Mouse (Mus musculus) liver, embryonic 16.5 days (tissue): ENCODE results near the gene Sycp2. TPM values are rescaled to one million over a fixed set of nuclear protein-coding genes. Genes with fewer than 3 reads are reported as not detected.

Experiments used
- ATAC-seq: fragments of 200-750 bp; cut with Nextera tagmentation; 2 replicates; pipeline ENCODE4 v1.8.0; 2017; ENCODE audit warnings: low read depth, mild to moderate bottlenecking, moderate number of reproducible peaks, moderate library complexity
- H3K27ac ChIP-seq: fragments of 300-500 bp; sonication (generic); 2 replicates; pipeline ENCODE4 v1.5.1; 2014; ENCODE audit warnings: mild to moderate bottlenecking, low read length
- H3K27me3 ChIP-seq: fragments of 300-500 bp; sonication (generic); 2 replicates; pipeline ENCODE4 v1.6.1; 2014; ENCODE audit warnings: low read depth, low read length, mixed read lengths; ENCODE audit not compliant: control insufficient read depth, insufficient read depth
- H3K36me3 ChIP-seq: fragments of 300-500 bp; sonication (generic); 2 replicates; pipeline ENCODE4 v1.6.1; 2014; ENCODE audit warnings: mild to moderate bottlenecking; ENCODE audit not compliant: control insufficient read depth, insufficient read depth
- H3K4me1 ChIP-seq: fragments of 300-500 bp; sonication (generic); 2 replicates; pipeline ENCODE4 v1.6.1; 2014; ENCODE audit warnings: low read depth, low read length, mixed read lengths; ENCODE audit not compliant: control insufficient read depth
- H3K4me2 ChIP-seq: fragments of 300-500 bp; sonication (generic); 2 replicates; pipeline ENCODE4 v1.6.1; 2014; ENCODE audit warnings: low read depth, low read length, mixed read lengths
- H3K4me3 ChIP-seq: fragments of 300-500 bp; sonication (generic); 2 replicates; pipeline ENCODE4 v1.5.1; 2014; ENCODE audit warnings: low read depth, mild to moderate bottlenecking, low read length
- H3K9ac ChIP-seq: fragments of 300-500 bp; sonication (generic); 2 replicates; pipeline ENCODE4 v1.6.1; 2014; ENCODE audit warnings: low read depth, low read length
- H3K9me3 ChIP-seq: fragments of 300-500 bp; sonication (generic); replicated peaks from 2 replicates; pipeline ENCODE4 v1.6.1; 2016; ENCODE audit warnings: low read length; ENCODE audit not compliant: control insufficient read depth
- WGBS: fragments of 180-500 bp; shearing (Covaris S2); extraction: QIAGEN DNeasy Blood & Tissue Kit; methylation state at CpG from one replicate; pipeline ENCODE4 v1.1.7; 2014; ENCODE audit not compliant: insufficient replicate concordance; 5-methylcytosine and 5-hydroxymethylcytosine counted together
- polyA plus RNA-seq: library from polyadenylated mRNA; unstranded; fragments of >200 nt; fragmentation: Nextera tagmentation; extraction: Ambion mirVana; gene quantifications from 2 replicates; pipeline ENCODE4 v1.2.1, GENCODE M21; 2015

Sycp2 gene
- polyA plus RNA-seq, 1 experiment from 2014 or later, result 0.02 TPM

GRCm38 (mm10) chr2:178416427-178416826 is 8.9 kb upstream of the Sycp2 start:
- Histone ChIP-seq H3K27ac (no peak overlapping the region), H3K36me3 (no peaks in the 10 kb centered on the region), H3K9ac (no peak overlapping the region), H3K4me3 (no peak overlapping the region), H3K4me2 (peak overlapping the region; percentile 24), H3K9me3 (no peaks in the 10 kb centered on the region), H3K27me3 (peaks cover 27% of the 10 kb centered on the region), H3K4me1 (no peaks in the 10 kb centered on the region; the same call in 1 of the 2 replicates)
- ATAC-seq, result peak; percentile 35; the same call in 1 of the 2 replicates
- 20% methylated on average over 13 of the region's 13 CpGs for WGBS

GRCm38 (mm10) chr2:178415150-178415448 is 7.6 kb upstream of the Sycp2 start:
- no peaks in the 10 kb centered on the region for H3K36me3 ChIP-seq
- no peak overlapping the region for H3K27ac ChIP-seq
- 34% methylated on average over 3 of the region's 3 CpGs for WGBS
- H3K27me3 ChIP-seq, result peaks cover 27% of the 10 kb centered on the region
- H3K9me3 ChIP-seq, result no peaks in the 10 kb centered on the region
- peak overlapping the region; percentile 61; the same call in 1 of the 2 replicates for H3K4me3 ChIP-seq
- no peak overlapping the region for H3K9ac ChIP-seq
- peak overlapping the region; percentile 68 for H3K4me2 ChIP-seq
- no peaks in the 10 kb centered on the region; the same call in 1 of the 2 replicates for H3K4me1 ChIP-seq
- ATAC-seq, result no peak

GRCm38 (mm10) chr2:178414261-178415149 is 7.0 kb upstream of the Sycp2 start, which contains the start of the genes Ppp1r3d and Fam217b:
Gene Ppp1r3d, minus strand, starts transcription at chr2:178414472.
Gene Fam217b, plus strand, starts transcription at chr2:178414524.
- Histone ChIP-seq H3K9me3 (no peaks in the 10 kb centered on the region), H3K27ac (no peak within 1 kb of the TSS; the same call in 1 of the 2 replicates), H3K4me2 (peak within 1 kb of the TSS; percentile 68), H3K4me3 (peak within 1 kb of the TSS; percentile 61), H3K27me3 (peaks cover 27% of the 10 kb centered on the region), H3K9ac (peak within 1 kb of the TSS; percentile 24; the same call in 1 of the 2 replicates), H3K4me1 (no peaks in the 10 kb centered on the region; the same call in 1 of the 2 replicates), H3K36me3 (no peaks in the 10 kb centered on the region)
- peak; percentile 48 for ATAC-seq
- WGBS, result under 1% methylated on average over 71 of the region's 74 CpGs

GRCm38 (mm10) chr2:178413481-178414260 is 6.2 kb upstream of the Sycp2 start:
- peak overlapping the region; percentile 68 for H3K4me2 ChIP-seq
- H3K9ac ChIP-seq, result peak overlapping the region; percentile 24; the same call in 1 of the 2 replicates
- peak overlapping the region; percentile 61 for H3K4me3 ChIP-seq
- ATAC-seq, result no peak
- no peak overlapping the region for H3K27ac ChIP-seq
- H3K27me3 ChIP-seq, result peaks cover 27% of the 10 kb centered on the region
- no peaks in the 10 kb centered on the region; the same call in 1 of the 2 replicates for H3K4me1 ChIP-seq
- WGBS, result 18% methylated on average over 75 of the region's 75 CpGs
- no peaks in the 10 kb centered on the region for H3K36me3 ChIP-seq
- H3K9me3 ChIP-seq, result no peaks in the 10 kb centered on the region

- 63% methylated on average over 13 of the region's 13 CpGs for WGBS
- Histone ChIP-seq H3K9ac (no peak overlapping the region), H3K4me2 (peak overlapping the region; percentile 68; the same call in 1 of the 2 replicates), H3K27ac (no peak overlapping the region), H3K4me3 (no peak overlapping the region), H3K4me1 (no peaks in the 10 kb centered on the region; the same call in 1 of the 2 replicates), H3K36me3 (no peaks in the 10 kb centered on the region), H3K9me3 (no peaks in the 10 kb centered on the region), H3K27me3 (peaks cover 27% of the 10 kb centered on the region)
- ATAC-seq, result no peak
Measured at GRCm38 (mm10) chr2:178413081-178413480, 5.6 kb upstream of the Sycp2 start.

GRCm38 (mm10) chr2:178412598-178412997 is 5.1 kb upstream of the Sycp2 start:
- H3K27me3 ChIP-seq, result peaks cover 27% of the 10 kb centered on the region
- no peak overlapping the region for H3K4me3 ChIP-seq
- ATAC-seq, result no peak
- H3K36me3 ChIP-seq, result no peaks in the 10 kb centered on the region
- no peaks in the 10 kb centered on the region for H3K9me3 ChIP-seq
- no peak overlapping the region for H3K27ac ChIP-seq
- no peak overlapping the region for H3K9ac ChIP-seq
- WGBS, result 45% methylated on average over 6 of the region's 6 CpGs
- H3K4me2 ChIP-seq, result no peak overlapping the region
- no peaks in the 10 kb centered on the region; the same call in 1 of the 2 replicates for H3K4me1 ChIP-seq

GRCm38 (mm10) chr2:178410286-178410685 is 2.8 kb upstream of the Sycp2 start:
- Histone ChIP-seq H3K9ac (no peak overlapping the region), H3K4me1 (no peaks in the 10 kb centered on the region; the same call in 1 of the 2 replicates), H3K4me3 (no peak overlapping the region), H3K9me3 (no peaks in the 10 kb centered on the region), H3K4me2 (no peak overlapping the region), H3K27me3 (peaks cover 27% of the 10 kb centered on the region), H3K27ac (no peak overlapping the region), H3K36me3 (no peaks in the 10 kb centered on the region)
- no peak for ATAC-seq
- 56% methylated on average over 6 of the region's 6 CpGs for WGBS

GRCm38 (mm10) chr2:178409024-178409423 is 1.5 kb upstream of the Sycp2 start:
- Histone ChIP-seq H3K9me3 (no peaks in the 10 kb centered on the region), H3K27ac (no peak overlapping the region), H3K27me3 (peaks cover 15% of the 10 kb centered on the region), H3K4me1 (no peaks in the 10 kb centered on the region; the same call in 1 of the 2 replicates), H3K4me3 (no peak overlapping the region), H3K9ac (no peak overlapping the region), H3K36me3 (no peaks in the 10 kb centered on the region), H3K4me2 (no peak overlapping the region)
- WGBS, result 13% methylated on average over 1 of the region's 1 CpGs
- ATAC-seq, result no peak
